Mouse (Mus musculus) brain, embryonic 14.5 days (tissue): Measurements from ENCODE around the gene Kmt2a.

Source experiments
- CTCF ChIP-seq: fragments of 200-500 bp; IDR thresholded peaks from 2 replicates; pipeline ENCODE4 v1.5.1; 2012; ENCODE audit warnings: inconsistent platforms, mild to moderate bottlenecking, moderate library complexity, borderline replicate concordance; ENCODE audit not compliant: insufficient read depth, insufficient read length; ENCODE audit errors: extremely low read depth
- POLR2A ChIP-seq: fragments of 200-500 bp; IDR thresholded peaks from 2 replicates; pipeline ENCODE4 v1.6.1; 2012; ENCODE audit warnings: mild to moderate bottlenecking, inconsistent platforms, borderline replicate concordance; ENCODE audit not compliant: poor library complexity, insufficient read depth, insufficient read length, severe bottlenecking; ENCODE audit errors: extremely low read depth

- TF ChIP-seq CTCF (no peak), POLR2A (no peak)
Measured at GRCm38 (mm10) chr9:44807141-44807540, 74.0 kb downstream of the Kmt2a start.
